Mouse (Mus musculus): ENCODE measurements around the gene Crybb2.

DNA sequence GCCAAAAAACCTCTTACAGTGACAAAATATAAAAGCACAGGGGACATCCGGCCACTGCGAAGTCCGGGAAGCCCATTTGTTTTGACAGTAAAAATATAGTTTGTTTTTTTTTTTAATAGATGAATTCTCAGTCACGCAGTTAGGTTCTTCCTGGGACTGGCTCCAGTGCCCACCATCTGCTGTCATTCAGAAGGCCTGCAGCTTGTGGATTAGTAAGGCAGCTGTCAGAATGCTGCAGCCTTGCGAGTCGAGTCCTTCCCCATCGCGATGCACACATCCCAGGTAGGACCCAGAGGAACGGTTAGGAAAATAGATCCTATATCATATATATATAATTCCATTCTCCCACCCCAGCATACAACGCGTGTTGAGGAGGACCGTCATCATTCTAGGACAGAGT lies 16.5 kb upstream of the Crybb2 start:
- TF ChIP-seq CEBPB (IDR thresholded peaks at IDR 0.05; ENCODE audit: insufficient read depth, poor library complexity, severe bottlenecking) (no peak), POLR2A (IDR thresholded peaks at IDR 0.05; ENCODE audit: insufficient read length, low read depth) (no peak), TCF3 (IDR thresholded peaks at IDR 0.05; ENCODE audit: insufficient read length, low read depth) (no peak), USF1 (IDR thresholded peaks at IDR 0.05; ENCODE audit: low read depth) (no peak), TCF12 (IDR thresholded peaks at IDR 0.05; ENCODE audit: insufficient read depth, poor library complexity, severe bottlenecking) (no peak), POLR2AphosphoS2 (IDR thresholded peaks at IDR 0.05; ENCODE audit: insufficient read length, low read depth) (no peak), E2F4 (IDR thresholded peaks at IDR 0.05; ENCODE audit: insufficient read depth) (no peak)

Data from myocyte (in vitro differentiated cells).